Mouse (Mus musculus) left cerebral cortex, postnatal 10 days (tissue): ENCODE measurements around the gene Met. TPM values are rescaled to one million over a fixed set of nuclear protein-coding genes. Genes with fewer than 3 reads are reported as not detected.

Experiments used
- DNase-seq, 2 experiments: peaks; one replicate each; pipeline ENCODE4 v3.0.0; 2021 to 2022; ENCODE audit warnings: low spot score in 2 of 2, mixed read lengths in 1 of 2; ENCODE audit errors: extremely low spot score in 1 of 2
- intact Hi-C: fragments of 180-260 bp; cut with DNase I; formaldehyde crosslinking; loops from one replicate; pipeline ENCODE4 v1.15.1; 2025
- total RNA-seq, 2 experiments: library from RNA; stranded (reverse); gene quantifications; 2 replicates each; pipeline ENCODE4 v1.2.3; 2021

The Met gene
- total RNA-seq, 2 experiments from 2014 or later = 61.3 to 69.8 TPM

DNA sequence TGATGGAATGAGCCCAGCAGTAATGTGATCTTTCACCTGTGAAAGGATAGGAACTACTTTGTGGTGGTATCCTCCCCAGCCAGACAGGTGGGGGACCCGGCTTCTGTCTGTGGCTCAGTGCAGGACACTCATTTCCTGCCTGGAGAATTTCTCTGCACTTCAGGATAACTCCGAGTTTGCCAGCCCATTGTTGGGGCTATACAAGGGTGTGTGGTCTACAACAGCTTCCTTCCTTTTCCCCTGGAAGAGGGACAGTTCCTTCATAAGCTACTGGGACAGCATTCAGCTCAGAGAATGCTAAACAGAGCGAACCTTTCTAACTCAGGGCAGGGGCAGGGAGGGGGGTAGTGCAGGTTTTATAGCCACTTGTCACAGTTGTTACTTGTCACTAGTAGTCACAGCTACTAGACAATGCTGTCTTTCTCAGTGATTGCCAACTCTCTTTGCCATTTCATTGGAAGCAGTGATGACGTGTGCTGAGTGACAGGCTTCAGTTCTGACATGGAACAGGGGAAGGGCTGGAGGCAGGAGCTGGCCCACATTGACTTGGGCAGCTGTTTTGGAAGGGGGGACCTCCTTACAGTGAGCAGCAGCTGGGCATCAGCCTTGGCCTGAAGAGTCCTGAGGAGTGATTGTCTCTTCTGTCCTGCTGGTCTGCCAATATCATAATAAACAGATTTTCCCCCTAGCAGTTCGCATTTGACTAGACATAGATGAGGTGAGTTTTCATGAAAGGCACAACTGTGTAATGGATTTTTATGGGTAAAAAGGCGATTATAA is 66.1 kb downstream of the Met start:
- no peak for DNase-seq
- intact Hi-C loops = no loop called here

DNA sequence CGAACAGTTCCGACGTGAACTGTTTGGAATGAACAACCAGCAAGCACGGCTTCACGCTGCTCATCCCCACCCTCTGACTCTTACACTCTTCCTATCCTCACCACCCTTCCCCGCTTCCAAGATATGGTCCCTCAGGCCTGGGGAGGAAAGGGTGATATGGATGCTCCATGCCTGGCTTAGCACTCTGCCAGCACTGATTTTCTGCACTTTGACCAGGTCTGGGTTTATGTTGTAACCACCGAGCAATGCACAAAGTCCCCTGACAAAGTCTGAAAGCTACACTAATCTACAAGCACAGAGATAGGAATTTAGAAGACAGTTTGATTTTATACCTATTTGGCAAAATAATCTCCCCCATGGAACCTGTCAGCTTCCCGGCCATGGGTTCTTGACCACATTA is 78.0 kb downstream of the Met start:
- intact Hi-C loops = no loop called here
- DNase-seq = no peak

DNA sequence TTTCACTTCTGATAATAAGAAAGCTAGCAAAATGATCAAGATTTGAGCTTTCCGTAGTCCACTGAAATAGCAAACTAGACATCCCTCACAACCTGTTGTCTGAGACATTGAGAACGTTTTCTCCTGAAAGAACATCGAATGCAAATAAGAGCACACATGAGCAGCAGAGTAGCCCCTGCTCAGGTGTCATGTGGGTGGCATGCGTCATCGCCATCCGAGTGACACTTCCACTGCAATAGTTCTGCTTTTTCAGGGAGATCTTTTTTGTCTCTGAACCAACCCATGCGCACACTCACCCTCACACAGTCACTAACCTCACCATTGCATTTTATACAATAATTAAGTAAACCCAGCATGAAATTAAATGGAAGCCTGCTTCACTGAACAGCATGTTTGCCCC is 78.8 kb downstream of the Met start:
- DNase-seq = no peak
- intact Hi-C loops = no loop called here

DNA sequence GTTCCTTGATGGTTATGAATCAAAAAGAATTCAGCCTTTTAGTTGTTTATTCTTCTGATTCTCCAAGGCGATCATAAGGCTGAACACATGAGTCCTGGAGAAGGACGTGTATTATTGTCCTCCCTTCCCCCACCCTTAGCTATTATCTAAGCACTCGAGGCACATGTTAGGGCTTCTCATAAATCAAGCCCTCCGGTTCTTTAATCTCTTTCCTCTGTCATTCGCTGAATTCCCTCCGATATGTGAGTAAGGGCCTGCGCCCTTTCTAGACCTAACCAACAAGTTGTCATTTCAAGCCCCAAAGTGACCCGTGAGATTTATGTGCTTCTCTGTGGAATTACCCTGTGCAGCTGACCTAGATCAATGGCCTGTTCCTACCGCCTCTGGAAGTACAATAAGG is 81.9 kb downstream of the Met start:
- intact Hi-C loops = no loop called here
- no peak for DNase-seq

DNA sequence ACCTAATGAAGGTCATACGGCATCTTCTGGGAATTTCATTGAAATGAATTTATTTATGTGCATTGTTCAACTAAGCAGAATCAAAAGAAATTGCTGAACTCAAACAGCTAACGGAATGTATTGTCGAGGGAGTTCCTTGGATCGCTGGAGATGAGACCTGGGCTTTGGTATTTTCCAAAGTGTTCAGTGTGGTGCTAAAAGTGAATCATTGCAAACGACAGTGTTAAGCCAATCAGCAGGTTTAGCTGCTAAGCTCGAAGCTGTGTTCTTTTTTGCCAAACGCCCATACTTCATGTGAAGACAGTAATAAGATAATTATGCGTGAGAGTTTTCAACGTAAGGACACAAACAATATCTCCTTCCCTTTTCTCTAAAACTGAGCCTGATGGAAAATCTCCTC is 82.7 kb downstream of the Met start:
- intact Hi-C loops = no loop called here

DNA sequence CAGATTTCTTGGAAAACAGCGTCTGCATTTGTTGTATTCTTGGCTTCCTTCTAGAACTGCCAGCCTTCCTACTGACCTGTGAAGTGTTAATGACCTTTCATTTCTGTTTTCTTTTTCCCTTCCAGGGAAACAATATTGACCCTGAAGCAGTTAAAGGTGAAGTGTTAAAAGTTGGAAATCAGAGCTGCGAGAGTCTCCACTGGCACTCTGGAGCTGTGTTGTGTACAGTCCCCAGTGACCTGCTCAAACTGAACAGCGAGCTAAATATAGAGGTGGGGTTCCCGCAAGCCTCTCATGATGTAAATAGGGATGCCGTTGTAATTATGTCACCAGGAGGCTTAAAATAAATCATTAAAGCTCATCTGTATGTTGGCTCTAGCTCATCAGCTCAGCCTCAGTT is 83.2 kb downstream of the Met start:
- DNase-seq = no peak
- intact Hi-C loops = no loop called here

More for the DNA sequence above, 82.7 kb downstream of the Met start:
- no peak for DNase-seq

DNA sequence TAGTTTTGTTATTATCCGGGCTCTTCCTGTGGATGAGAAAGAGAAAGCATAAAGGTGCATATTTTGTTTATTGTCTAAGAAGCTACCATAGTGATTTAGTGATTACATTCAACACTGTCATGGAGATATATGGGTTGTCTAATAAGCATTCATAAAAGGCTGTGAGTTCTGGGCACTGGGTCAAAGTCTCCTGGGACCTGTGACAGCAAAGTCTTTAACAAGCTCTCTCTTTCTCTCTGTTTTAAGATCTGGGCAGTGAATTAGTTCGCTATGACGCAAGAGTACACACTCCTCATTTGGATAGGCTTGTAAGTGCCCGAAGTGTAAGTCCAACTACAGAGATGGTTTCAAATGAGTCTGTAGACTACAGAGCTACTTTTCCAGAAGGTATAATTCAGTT is 85.2 kb downstream of the Met start:
- intact Hi-C loops = no loop called here
- DNase-seq = no peak

DNA sequence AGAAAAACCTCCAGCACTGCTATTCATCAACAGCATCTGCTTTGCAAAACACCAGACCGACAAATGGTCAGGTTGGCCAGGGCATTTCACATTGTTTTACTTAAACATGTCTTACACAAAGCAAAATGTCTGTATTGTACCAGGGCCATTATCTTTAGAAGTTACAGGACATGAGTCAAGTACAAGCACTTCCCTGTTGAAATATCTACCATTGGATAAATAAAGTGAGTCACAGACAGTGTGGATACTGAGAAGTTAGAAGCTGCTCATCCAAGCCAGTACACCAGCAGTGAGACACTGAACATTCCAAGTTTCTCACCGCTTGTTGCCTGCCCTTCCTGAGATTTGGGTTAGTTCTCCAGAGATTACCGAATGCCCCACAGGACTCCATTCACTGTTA is 86.0 kb downstream of the Met start:
- DNase-seq = no peak
- intact Hi-C loops = no loop called here

DNA sequence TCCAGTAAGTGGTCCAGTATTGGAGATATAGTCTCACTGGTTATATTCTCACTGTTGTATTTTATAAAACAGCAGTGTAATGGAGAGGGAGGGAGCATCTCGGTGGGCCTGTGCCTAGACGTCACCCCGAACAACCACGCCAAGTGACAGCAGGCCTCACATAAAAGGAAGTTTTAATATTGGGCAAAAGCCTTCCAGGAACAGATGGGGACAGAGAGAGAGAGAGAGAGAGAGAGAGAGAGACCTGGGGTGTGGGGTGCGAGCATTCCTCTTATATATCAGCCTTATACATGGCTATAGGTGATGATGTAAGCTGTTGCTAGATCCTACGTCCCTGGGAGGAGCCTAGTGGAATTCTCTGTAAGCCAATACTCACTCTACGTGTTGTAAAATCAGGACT is 90.7 kb downstream of the Met start:
- intact Hi-C loops = no loop called here
- no peak for DNase-seq

DNA sequence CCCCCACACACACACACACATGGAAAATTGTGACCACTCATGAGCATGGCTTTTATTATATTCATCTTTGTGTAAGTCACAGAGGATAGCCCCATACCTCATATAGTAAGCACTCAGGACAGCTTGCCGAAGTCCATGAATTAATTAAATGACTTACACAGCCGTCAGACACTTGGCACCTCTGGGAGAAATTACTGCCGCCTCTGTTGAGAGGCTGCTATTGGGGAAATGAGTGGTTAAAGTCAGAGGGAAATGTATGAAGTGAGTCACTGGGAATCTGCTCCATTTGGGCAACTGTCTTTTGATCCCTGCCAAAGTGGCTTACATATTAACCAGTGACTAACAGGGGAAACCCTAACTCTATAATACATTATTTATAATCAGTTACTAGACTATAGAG is 91.2 kb downstream of the Met start:
- no peak for DNase-seq
- intact Hi-C loops = no loop called here

DNA sequence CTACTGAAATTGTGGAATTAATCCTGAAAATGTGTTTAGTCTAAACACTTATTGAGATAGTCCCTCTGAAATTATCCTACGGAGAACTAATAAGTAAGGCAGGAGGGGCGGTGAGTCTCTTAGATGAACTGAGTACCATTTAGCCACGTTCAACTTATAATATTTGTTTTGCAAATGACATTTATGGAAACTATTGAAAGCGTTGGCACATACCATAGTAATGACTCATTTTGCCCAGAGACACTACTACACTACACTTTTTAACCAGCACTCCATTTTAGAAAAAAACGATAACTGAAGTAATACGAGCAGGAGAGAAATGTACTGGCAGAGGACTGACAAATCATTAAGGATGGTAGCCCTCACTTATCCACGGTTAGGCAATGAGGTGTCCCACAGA is 92.1 kb downstream of the Met start:
- DNase-seq = no peak
- intact Hi-C loops = no loop called here

DNA sequence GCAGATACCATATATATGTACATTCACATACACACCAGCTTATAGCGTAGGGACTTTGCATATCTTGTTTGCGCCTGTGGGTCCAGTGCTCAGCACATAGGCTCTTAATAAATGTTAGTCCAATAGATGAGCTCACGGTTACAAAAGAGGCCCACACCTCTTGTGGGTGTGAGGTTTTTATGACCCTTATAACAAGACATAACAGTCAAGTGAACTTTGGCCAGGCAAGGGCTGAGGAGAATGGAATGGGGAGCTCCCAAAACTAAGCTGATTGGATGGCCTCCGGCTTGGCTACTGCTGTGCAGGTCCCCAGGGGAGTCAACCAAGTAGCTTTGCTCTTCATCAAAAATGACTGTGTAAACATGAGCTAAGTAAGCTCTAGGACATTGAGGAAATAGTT is 96.1 kb downstream of the Met start:
- no peak for DNase-seq
- intact Hi-C loops = no loop called here

DNA sequence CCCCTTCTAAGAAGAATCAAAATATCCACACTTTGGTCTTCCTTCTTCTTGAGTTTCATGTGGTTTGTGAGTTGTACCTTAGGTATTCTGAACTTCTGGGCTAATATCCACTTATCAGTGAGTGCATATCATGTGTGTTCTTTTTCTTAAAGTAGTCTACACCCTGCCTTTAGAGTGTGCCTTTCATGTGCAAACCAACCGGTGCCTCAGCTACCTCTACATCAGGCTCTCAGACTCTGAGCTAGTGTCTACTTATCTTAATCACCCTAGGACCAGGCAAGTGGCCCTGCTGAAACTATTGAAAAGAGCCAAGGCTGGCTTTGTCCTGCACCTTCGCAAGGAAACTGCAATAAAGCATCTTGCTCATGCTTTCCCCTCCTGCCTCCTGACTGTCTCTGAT is 97.7 kb downstream of the Met start:
- DNase-seq = no peak
- intact Hi-C loops = no loop called here

DNA sequence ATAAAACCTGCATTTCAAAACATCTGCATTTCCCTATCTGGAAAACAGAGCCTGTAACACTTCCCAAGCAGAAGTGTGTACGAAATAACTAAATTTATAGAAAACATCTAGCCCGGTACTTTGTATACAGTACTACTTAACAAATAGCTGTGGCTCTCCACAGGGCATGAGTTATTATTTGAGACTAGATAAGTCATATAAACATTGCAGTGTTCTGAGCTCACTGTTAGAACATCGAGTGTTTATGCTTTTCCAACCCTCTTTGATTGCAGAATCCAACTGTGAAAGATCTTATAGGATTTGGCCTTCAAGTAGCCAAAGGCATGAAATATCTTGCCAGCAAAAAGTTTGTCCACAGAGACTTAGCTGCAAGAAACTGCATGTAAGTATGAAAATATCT is 98.3 kb downstream of the Met start:
- intact Hi-C loops = no loop called here
- no peak for DNase-seq

DNA sequence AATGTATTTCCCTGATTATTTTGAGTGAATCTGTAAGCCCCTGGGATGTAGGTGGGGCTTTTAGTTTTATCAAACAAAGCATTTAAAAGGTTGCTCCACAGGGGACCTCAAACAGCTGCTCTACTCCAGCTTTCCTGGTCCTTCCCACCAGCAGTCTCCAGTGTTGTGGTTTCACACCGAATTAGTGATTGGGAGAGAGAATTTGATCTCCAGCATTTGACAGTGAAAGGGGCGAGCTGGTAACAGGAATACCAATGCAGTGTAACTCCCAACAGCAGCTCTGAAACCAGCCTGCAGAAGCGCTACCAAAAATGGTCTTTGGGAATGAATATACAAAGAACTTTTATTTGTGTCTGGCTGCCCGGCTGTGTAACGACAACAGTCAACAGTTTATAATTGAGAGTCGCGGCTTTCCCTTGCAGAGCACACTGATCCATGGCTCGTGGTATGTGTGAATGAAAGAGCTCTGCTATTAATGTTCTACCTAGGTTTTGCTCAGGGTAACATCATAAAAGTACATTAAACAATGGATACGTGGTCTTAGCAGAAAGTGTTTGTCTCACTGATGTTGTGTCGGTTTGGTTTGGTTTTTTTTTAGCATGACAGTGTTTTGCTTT is 99.0 kb downstream of the Met start:
- intact Hi-C loops = no loop called here
- DNase-seq = no peak

DNA sequence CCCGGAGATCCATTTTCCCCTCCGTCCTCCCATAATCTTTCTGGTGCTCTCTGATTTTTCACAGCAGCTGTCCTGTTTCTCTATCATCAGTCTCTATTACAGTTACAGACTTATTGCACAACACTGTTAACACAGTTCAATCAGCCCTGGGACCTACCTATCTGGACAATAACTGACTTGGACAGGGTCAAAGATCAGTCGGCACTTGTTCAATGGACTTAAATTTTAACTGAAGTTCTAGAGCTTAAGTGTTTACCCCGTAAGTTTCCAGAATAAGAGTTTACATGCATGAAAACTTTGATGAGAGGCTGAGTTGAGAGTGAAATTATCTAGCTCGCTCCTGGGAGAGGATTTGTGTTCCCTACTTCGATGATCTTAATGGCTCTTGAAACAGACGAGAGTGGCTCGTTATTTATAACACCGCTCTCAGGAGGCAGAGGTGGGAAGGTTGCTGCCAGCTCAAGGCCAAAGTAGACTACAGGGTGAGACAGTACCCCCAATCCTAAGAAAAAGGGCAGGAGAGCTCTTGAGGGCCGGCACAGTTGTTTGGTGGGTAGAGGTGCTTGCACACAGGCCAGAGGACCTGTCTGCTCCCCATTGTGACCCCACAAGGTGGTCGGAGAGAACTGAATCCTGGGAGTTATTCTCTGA is 105.2 kb downstream of the Met start:
- no peak for DNase-seq
- intact Hi-C loops = no loop called here

DNA sequence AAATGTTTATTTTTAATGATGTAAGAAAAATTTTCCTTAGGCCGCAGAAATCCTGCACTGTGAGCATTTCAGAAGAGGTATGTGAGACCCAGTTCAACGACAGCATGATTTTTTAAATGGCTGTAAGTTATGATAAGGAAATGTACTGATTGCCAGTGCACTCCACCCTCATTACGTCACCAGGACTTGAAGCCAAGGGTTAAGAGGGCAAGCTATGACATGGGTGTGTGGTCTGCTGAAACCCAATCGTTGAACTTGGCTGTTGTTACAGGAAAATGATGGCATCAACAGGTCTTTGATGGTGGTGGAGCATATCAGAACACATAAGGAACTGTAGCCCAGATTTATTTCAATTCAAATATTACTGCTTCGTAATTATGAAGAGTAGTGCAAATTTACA is 109.6 kb downstream of the Met start:
- no peak for DNase-seq
- intact Hi-C loops = no loop called here

DNA sequence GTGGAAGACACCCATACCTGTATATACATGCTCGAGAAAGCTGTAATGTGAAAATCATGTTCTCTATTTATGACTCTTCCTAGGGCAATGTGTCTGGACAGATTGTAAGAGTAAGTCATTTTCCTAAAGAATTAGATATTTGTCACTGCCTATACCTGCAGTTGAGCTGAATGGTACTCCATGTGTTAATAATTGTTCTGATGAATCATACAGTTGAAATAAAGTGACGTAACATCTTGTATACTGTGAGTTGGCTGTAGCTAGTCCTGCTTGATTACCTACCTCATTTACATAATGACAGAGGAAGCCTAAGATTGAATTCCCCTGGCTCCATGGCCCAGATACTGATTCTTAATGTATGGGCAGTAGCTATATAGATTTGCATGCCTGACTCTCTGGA is 110.1 kb downstream of the Met start:
- no peak for DNase-seq
- intact Hi-C loops = no loop called here

DNA sequence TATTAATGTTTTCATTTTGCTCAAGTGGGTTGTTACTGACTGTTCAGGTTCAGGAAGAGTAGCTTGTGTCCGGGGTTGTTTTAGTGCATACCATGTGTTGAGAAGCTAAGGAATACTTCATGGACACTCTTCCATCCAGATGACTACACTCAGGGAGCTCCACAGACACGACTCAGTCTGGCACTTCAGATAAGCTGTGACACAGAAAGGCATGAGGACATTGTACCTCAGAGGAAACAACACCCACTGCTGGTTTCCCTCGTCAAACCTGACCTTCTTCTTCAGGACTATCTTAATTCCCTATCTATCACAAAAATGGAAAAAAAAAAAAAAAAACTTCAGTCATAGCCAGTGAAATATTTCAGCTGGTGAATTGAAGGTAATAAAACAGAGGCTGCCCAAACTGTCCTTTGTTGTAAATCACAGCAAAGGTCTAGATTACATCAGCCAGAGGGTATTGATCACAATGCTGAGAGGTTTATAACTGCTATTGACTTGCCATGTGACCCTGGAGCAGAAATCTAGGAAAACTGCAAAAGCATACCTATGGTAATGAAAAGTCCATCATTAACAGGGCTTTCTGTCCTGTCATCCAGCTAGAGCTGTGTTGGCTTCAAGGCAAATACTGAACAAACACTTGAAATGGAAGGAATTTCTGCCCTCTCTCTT is 114.6 kb downstream of the Met start:
- DNase-seq = no peak
- intact Hi-C loops = no loop called here

DNA sequence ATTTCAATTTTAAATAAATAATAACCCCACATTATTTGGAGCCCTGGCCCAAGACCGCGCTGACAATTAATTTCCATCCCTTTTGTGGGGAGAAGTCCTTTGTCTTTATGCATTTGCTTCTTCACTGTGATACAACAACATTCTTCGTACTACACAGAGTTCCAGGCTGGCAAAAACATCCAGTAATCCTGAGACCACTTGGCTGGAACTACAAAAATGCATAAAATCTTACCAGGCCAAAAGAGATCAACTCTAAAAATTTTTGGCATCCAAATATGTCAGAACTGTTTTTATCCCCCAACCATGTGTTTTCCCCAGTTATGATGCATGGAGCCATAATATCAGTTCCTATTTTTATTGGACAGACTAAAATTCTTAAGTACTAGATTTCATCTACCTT is 116.7 kb downstream of the Met start:
- intact Hi-C loops = no loop called here

More for the DNA sequence above, 116.7 kb downstream of the Met start:
- DNase-seq = no peak
